Mouse (Mus musculus): ENCODE measurements at regions not wholly inside any gene's neighbourhood (a gene's known extent, or its start where the extent isn't known, plus 50 kb on each side); places are given as distances from the start of the nearest gene placed in this dataset.

- no peak for DNase-seq
Measured at GRCm38 (mm10) chr16:95057596-95057995, 60.1 kb upstream of the Kcnj6 start.

GRCm38 (mm10) chr16:95064423-95064822 lies 66.9 kb upstream of the Kcnj6 start:
- DNase-seq: no peak

- no peak for DNase-seq
Measured at GRCm38 (mm10) chr16:95066687-95067086, 69.2 kb upstream of the Kcnj6 start.

GRCm38 (mm10) chr16:95092471-95093221 lies 95.1 kb upstream of the Kcnj6 start:
- DNase-seq: no peak

GRCm38 (mm10) chr16:95093753-95094152 lies 96.3 kb upstream of the Kcnj6 start:
- DNase-seq: peak in 1 of 2 experiments; percentile 1

GRCm38 (mm10) chr16:95100954-95101353 lies 103.5 kb upstream of the Kcnj6 start:
- DNase-seq: no peak

- no peak for DNase-seq
Measured at GRCm38 (mm10) chr16:95117531-95117930, 120.0 kb upstream of the Kcnj6 start.

- DNase-seq: no peak
Measured at GRCm38 (mm10) chr16:95119293-95119692, 121.8 kb upstream of the Kcnj6 start.

- no peak for DNase-seq
Measured at GRCm38 (mm10) chr16:95122048-95122447, 124.5 kb upstream of the Kcnj6 start.

DNA sequence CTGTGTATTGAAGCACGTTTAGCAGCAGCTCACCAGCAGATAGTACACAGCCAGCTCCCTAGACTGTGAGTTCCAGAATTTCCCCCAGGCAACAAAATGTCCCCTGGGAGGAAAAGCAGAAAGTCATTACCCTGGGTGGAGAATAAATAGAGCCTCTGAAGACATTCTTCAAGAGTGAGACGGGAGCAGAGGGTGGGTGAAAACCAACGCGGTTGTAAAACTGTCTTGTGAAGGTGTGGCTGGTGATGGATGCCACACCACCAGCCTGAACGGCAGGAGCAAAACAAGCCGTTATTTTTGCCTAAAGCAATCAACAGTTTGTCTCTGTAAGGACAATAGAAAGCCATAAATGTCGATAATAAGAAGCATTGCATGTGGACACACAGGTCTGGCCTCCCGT lies 129.7 kb upstream of the Kcnj15 start:
- DNase-seq: no peak

DNA sequence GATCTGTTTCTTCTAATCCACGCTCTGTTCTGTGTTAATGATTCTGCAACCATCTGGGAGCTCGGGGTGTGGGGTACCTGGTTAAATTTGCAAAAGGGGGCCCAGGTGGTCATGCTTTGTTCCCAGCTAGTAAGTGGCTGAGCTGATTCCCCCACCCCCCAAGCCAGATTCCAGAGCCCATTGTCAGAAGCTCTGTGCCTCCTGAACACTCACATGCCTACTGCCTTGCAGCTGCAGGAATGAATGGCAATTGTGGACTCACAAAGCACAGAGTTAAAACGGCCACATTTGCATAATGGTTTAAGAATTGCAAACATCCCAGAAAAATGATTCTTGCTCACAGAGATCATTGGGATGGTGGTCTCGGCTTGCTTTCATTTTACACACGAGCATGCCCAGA lies 125.5 kb upstream of the Kcnj15 start:
- DNase-seq: no peak

DNA sequence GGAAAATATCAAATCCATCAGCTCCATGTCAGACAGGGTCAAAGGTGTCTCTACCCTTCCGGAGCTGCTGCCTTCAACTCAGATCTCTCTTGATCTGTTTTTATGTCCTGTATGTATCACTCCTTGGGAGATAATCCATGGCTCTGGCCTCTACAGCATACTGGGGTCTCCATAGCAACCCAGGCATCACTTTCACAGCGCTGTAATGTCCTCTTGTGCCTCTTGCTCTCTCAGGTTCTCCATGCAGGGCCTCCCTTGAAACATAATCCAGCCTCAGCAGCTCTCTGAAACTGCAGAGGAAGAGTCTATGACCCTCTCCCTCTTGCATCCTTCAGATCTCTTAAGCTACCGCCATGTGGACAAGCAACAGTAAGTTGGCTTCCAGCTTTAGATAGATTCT lies 118.5 kb upstream of the Kcnj15 start:
- no peak for DNase-seq

GRCm38 (mm10) chr16:95141510-95142394 lies 115.6 kb upstream of the Kcnj15 start:
- DNase-seq: no peak

DNA sequence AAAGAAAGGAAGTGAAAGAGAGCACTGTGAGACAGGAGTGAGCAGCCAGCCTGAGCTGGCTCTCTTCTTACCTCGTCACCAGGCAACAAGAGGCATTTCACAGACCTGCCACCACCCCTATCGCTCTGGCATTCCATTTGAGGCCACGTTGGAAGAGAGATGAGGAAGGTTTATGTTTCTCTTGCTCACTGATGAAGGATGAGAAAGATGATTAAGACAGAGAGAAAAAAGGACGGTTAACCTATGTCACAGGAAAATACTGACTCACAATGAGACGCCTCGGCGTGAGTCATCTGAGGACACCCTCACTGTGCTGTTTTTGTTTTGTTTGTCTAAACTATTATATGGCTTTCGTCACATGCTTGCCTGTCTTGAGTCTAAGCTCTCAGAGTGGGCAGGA lies 106.9 kb upstream of the Kcnj15 start:
- no peak for DNase-seq

GRCm38 (mm10) chr16:95151499-95151898 lies 105.9 kb upstream of the Kcnj15 start:
- no peak for DNase-seq

DNA sequence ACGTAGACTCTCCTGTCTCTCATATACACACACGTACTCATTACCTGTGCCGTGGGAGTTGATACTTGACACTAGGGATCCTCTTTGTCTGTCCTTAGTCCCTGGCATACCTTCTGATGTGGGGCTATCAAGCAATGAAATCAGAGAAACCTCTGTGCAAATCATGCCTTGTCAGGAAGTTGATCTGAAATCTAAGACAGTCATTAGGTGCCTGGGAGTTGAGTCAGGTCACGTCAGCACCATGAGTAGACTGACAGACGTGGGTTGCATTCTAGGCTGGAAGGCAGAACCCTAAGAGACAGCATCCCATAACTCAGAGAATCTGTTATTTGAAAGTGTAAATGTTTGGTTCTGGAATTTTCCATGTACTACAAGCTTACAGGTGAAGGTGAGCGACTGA lies 105.4 kb upstream of the Kcnj15 start:
- no peak for DNase-seq

DNA sequence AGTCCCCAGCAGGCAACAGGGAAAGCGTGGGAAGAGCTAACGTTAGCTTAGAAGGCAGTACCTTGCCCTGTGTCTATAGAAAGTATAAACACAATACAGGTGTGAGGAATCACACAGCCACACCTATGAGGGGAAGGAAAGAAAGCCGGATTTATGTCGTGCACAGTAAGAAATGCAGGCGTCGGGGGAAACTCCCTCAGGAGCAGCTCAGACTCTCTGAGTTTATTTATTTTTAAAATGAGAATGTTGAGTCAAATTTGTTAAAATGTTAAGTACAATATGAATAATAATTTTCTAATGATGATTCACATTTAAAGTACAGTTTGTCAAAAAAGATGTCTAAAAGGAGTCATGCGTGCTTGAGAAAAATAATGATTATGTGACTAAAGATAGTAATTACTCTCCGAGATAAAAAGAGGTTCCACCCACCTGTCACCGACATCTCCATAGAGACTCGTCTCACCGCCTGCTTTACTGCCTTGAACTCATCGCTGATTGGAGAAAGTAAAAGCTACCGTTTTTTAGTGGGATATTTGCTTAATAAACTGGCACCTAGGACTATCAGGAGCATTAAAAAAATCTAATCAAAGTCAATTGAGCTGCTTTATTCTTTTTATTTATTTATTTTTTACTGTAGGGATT lies 104.5 kb upstream of the Kcnj15 start:
- no peak for DNase-seq

DNA sequence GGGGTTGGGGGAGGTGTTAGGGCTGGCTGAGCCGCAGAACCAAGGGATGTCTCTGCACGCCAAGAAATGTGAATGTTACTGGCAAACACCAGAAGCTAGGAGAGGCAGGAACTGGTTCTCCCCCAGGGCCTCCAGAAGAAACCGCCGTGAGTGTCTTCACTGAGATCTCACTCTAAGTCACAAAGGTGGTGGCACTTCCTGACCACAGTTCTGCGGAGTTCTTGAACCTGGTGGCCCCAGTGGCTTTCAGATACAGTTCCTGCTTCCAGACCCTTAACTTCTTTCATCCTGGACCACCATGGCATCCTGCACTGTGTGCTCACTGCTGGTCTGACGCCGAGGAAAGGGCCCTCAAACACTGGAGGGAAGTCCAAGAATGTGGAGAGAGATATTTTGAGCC lies 89.0 kb upstream of the Kcnj15 start:
- DNase-seq: no peak

GRCm38 (mm10) chr16:95169346-95169745 lies 88.0 kb upstream of the Kcnj15 start:
- DNase-seq: no peak

DNA sequence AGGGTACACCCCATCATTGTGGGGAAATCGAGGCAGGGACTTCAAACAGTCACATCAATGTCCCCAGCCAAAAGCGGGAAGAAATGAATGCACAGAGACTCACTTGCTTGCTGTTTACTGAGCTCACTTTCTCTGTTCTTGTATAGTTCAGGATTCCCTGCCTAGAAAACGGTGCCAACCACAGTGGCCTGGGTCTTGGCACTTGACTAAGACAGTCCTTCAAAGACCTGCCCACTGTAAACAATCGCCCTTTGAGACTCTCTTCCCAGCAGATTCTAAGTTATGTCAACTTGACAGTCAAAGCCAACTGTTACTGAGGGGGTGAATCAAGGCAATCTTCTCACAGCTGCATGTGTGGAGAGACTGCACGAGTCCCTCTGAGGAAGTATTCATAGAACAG lies 76.8 kb upstream of the Kcnj15 start:
- no peak for DNase-seq

DNA sequence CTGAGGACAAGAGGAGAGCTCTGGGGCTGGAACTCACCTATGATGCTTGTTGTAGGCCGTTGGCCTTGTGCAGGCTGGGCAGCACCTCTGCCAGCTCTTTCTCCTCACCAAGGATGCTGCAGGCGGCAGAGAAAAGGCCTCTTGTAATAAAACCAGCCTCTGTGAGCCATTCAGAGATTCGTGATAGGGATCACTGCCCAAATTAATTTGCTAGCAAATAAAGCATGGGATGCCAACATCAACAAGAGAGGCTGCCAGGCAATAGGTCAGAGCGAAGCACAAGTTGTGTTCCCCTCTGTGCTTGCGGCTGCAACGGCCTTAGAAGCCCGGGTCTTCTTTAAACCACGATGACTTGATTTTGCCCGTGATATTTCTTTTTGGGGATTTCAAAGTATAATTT lies 72.0 kb upstream of the Kcnj15 start:
- no peak for DNase-seq

GRCm38 (mm10) chr16:95189114-95189513 lies 68.2 kb upstream of the Kcnj15 start:
- DNase-seq: no peak

GRCm38 (mm10) chr16:95194151-95194550 lies 63.2 kb upstream of the Kcnj15 start:
- DNase-seq: no peak

DNA sequence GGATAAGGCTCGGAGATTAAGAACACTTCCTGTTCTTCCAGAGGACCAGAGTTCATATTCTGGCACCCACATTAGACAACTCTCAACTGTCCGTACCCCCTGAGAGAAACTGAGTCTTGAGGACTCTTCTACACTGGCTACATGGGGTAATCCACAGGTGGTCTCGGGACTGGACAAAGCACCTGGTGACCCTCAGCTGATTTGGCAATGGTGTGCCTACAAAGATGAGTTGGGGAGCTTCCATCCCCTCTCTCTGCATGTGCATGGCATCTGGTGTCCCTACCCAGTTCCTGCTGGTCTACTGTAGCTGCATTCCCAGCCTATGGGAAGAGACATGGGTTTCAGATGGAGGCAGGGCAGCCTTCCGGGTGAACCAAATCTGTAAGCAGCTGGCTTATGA lies 61.2 kb upstream of the Kcnj15 start:
- DNase-seq: no peak

Measured in lung, adult 18-20 months (tissue).